Mouse (Mus musculus): ENCODE results near the gene Wdr62. TPM values are rescaled to one million over a fixed set of nuclear protein-coding genes. Genes with fewer than 3 reads are reported as not detected.

The Wdr62 gene
- total RNA-seq (2015) (14.7 and 22.8 TPM in 2 replicates), total RNA-seq (2017) (7.8 and 11.5 TPM in 2 replicates)

DNA sequence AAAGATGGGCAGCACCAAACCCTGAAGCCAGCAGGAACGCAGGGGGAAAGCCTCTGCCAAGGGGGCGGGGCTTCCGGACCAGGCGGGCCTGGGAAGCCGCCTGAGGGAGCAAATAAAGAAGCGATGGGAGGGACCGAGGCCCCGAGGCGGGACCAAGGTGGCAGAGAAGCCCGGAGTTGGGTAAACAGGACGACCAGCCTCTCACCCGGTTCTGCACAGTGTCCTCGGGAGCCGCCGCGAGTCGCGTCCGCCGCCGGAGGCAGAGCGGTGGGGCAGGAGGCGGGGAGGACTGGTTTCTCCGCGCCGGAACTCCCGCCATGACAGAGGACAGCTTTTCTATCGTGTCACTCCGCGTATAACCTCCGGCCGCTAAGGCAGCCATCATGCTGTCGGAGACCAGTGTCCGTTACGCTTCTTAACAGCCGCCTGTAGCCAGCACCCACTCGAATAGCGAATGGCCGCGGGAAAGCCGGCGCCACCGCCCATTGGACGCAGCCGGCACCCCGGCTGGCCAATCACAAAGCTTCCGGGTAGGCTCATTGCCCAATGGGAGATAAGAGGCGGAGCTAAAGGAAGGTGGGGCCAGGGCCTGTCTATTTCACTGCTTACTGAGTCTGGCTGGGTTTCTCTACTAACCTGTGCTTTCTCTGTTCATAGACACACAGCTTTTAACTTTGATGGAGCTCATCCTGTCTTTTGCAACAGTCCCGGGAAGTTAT lies at the start of gene Wdr62, which contains the start of gene Thap8:
Gene Wdr62 (minus strand): TSS at position 469 of the 719 bp plus-strand sequence.
Gene Thap8 (plus strand): TSS at position 144 of the 719 bp plus-strand sequence.
- ATAC-seq (replicated peaks; ENCODE audit: poor library complexity): peak; percentile 91

DNA sequence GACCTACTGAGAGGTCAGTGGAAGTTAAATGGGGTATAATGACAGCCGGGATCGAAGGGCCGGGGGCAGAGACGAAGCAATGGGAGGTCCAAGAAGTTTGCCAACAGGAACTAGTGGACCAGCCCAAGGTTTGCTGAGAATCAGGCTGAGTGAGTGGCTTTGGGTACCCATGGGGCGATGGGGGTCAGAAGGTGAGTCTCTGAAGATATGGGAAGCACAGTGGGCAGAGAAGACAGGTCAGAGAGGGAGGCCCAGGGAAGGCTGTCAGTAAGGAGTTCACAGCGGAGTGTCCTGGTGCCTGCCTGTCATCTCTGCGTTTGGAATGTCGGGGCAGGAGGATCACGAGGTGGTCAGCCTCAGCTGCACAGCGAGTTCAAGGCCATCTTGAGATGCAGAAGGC lies 48.2 kb upstream of the Wdr62 start:
- no peak for ATAC-seq (replicated peaks; ENCODE audit: poor library complexity)

DNA sequence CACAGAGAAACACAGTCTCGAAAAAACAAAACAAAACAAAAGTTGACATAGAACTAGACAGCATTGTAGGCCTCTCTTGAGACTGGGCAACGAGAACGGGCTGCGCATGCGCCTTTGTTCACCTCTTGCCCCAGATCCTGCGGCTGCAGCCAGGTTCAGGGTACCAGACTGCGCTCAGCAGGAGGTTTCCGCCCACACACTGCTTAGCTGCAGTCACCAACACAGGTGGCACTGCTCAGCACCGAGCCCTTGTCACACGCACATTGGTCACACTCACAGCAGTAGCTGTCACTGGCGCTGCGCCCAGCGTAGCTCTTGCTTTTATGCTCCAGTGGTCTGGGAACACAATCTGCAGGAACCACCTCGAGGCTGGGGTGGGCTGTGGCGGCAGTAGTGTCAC lies 46.9 kb upstream of the Wdr62 start:
- ATAC-seq (replicated peaks; ENCODE audit: poor library complexity): no peak

DNA sequence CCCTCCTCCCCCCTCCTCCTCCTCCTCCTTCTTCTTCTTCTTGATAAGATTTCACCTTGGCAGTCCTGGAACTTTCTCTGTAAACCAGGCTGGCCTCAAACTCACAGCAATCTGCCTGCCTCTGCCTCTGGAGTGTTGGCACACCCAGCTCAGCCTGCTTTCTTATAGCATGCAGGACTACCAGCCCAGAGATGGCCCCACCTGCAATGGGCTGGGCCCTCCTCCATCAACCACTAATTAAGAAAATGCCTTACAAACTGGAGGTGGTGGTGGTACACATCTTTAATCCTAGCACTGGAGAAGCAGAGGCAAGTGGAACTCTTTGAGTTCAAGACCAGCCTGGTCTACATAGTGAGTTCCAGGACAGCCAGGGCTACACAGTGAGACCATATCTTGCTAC lies 46.2 kb upstream of the Wdr62 start:
- ATAC-seq (replicated peaks; ENCODE audit: poor library complexity): no peak

DNA sequence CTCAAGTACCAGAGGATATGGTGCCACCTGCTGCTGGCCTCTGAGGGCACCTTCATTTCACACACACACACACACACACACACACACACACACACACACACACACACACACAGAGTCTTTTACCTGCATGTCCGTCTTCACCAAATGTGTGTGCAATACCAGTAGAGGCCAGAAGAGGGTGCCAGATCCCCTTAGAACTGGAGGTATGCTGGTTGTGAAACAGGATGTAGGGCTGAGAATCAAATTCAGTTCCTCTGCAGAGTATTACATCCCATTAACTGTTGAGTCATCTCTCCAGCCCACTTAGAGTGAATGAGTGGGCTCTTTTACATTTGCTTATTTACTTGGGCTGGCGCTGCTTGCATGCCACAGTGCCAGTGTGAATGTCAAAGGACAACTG lies 45.1 kb upstream of the Wdr62 start:
- ATAC-seq (replicated peaks; ENCODE audit: poor library complexity): peak; percentile 56

DNA sequence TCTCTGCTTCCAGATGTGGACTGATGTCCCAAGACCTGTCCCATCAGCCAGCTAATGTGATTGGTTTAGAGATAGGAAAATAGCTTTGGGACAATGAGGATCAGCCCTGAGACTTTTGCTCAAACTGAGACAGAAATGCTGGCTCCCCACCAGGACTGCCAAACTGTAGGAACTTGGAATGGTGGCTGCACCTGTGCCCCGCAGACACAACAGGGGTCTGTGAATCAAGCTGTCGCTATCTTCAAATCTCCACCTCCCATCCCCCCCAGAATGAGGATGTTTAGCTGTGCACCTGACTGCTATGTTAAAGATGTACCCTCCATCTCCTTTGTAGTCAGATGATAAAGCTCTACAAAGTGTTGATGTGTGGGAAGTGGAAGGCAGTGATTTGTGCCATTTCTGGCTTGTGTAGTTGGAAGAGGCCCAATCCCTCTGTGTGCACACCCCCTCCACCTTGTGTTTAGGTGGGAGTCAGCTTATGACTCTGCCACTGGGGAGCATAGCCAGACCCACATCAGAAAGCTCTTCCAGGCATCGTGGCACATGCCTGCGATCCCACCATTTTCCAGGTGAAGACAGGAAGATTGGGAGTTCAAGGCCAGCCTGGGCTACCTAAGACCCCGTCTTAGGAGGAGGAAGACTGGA lies 44.2 kb upstream of the Wdr62 start:
- no peak for ATAC-seq (replicated peaks; ENCODE audit: poor library complexity)

DNA sequence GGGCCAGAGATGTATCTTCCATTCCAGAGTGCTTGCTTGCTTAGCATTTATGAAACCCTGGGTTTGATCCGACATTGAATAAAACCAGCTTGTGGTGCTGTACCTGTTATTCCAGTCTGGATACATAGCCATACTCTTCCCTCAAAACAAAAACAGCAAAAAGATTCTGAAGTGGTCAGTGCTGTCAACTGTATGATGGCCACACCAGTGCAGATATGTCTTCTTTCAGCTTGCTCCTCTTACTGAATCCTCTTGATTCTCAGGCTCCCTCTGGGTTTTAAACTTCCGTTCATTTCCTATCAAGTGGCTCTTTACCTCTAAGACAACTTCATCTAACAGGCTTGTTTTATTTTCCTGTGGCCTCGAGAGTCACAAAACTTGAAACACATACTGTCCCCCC lies 43.6 kb upstream of the Wdr62 start, which contains the start of gene Sdhaf1:
Gene Sdhaf1 (minus strand): TSS at position 101 of the 400 bp plus-strand sequence.
- ATAC-seq (replicated peaks; ENCODE audit: poor library complexity): no peak

DNA sequence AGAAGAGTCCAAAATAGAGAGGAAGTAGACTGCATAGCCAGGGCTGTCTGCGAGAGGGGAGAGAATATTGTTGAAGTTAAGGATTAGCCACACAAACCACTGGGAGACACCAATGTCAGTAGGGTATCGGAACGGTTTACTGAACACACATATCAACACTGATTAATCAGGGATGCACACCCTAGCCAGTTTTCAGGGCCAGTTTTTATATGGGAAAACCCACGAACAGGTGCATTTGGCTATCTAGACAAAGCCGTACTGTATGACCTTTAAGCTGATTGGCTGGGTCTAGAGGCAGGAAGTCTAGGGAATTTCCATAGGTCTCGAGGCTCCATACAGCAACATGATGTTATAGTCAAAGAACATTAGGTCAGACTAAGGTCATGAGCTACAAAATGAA lies 42.6 kb upstream of the Wdr62 start:
- ATAC-seq (replicated peaks; ENCODE audit: poor library complexity): no peak; the same call in 1 of the 2 replicates

DNA sequence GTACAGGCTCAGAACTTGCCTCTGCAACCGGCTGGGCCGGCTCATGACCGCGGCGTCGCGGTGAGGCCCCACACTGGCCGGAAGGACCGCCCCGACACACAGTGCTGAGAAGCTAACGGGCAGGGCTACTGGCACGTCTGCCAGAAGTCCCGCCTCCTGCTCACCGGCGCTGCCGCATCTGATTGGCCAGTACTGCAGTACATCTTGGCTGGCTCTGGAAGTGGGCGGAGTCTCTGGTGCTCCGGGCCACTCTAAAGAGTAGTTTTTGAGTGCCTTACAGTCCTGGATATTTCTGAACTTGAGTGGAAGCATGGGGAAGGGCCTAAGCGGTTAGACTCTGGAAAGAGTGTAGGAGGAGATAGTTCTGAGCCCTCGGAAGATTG lies 42.1 kb upstream of the Wdr62 start:
- peak; percentile 93 for ATAC-seq (replicated peaks; ENCODE audit: poor library complexity)

DNA sequence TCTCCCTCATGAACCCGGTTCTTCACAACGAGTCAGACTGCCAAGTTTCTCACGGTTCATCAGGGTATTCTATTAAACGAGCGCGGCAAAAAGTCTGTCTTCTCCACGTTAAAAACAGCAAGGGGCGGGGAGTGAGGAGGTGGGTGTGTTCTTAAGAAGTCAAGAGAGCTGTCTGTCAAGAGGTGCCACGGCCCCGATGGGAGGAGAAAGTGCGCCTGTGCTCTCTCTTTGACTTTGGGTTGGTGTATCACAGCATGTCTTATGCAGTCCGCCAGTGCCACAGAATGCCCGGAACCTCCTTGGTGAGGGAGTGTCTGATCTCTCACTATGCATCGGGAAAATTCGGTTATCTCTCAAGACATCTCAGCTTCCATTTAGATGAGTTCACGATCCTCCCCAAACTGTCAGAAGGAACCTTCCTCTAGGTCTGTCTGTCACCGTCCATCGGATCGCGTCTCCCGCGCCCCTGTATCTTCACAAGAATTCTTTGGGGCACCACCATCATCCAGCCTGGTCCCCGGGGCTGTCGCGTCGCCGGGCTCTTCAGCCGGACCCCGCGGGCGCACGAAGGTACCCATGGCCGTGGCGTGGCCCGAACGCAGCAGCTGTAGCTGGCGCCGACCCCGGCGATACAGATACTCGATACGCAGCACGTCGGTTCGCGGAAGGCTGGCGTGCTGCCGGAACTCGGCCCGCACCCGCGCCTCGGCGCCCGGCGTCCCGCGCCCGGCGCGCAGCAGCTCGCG lies 41.5 kb upstream of the Wdr62 start, which contains the start of gene E130208F15Rik:
Gene E130208F15Rik (plus strand): TSS at position 202 of the 746 bp plus-strand sequence.
- peak; percentile 74 for ATAC-seq (replicated peaks; ENCODE audit: poor library complexity)

DNA sequence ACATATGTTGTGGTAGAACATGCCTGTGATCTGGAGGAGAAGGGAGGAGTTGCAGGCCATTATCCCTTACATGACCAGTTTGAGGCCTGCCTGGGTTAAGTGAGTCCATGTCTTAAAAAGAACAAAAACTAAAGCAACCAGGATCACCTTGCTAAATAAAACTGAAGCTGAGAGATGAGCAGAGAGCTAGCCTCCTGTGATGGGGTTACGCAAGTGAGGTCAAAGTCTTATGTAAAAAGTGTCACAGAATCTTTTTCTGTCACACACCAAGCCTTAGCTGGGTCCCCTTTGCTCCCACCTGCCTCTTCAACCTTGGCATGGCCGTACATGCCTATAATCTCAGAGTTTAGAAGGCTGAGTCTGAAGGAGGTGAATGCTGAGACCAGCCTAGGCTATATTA lies 40.7 kb upstream of the Wdr62 start:
- no peak for ATAC-seq (replicated peaks; ENCODE audit: poor library complexity)

DNA sequence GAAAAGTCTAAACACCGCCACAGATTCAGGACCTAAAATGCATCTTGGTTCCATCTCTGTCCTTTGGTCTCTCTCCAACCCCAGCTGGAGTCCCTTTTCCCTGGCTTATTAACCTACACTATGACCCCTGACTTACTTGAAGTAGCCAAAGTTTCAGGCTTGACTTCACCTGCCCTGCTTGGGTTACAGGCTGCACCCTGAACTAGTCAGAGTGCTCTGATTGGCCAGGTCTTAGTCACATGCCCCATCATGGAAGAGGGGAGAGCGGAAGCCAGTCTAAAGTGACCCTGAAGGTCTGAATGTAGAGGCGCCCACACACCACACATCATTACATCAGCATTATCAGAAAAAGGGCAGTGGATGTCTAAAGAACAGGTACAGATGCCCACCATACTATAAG lies 37.9 kb upstream of the Wdr62 start:
- no peak for ATAC-seq (replicated peaks; ENCODE audit: poor library complexity)

DNA sequence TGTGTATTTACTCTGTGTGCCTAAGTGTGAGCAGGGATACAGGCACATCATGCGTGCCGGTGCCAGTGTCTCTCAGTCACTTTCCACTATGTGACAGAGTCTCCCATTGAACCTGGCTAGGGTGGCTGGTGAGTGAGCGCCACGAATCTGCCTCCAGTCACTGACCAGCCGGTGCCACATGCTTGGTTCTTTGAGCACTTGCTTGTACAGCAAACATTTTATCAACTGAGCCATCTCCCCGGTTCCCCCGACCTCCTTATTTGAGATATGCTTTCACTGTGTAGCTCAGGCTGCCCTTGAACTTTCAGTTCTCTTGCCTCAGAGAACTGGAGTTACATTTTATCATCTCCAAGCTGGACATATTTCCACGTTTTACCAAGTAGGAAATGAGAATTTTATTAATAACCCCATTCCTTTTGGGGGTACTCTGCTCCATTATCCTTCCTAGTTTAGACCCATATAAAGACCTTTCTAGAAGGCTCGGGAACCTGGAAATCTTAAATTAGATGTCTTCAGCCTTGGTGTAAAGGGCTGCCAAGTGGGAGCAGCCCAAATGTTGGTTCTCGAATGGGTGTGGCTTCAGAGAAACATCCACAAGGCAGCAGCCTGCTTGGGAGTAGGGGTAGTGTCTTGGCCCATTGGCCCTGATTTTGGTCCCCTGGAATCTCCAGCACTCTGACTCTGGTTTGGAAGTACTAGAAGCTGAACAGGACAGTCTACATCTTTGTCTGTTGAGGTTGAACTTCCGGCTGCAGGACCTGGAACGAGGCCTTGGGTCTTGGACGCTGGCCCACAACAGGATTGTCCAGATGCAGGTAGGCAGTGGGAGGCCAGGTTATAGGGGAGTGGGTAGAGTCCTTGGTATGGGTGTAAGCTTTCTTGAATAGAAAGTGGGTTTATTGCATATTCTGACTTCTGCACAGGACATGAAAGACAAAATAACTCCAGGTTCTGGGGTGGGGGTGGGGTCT lies 35.6 kb upstream of the Wdr62 start:
- ATAC-seq (replicated peaks; ENCODE audit: poor library complexity): no peak

DNA sequence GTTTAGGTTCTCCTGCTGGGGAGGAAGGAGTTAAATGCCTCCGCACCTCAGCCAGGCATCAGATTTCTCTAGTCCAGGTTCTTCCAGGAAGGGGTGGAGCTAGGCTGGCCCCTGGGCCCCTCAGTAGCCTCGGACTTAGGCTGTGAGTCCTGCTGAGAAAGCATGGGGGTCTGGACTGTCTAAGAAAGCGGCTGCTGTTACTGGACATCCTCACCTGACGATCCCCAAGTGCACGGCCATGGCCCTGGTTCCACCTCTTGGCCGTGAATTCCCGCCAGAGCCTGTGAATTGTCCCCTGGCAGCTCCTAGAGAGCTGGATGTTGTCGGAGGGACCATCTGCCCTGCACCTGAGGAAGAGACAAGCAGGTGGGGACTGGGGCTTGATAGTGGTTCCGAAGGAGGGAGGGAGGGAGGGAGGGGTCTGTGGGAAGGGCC lies 34.5 kb upstream of the Wdr62 start, which contains the start of gene Syne4:
Gene Syne4 (plus strand): TSS at position 87 of the 435 bp plus-strand sequence.
- no peak for ATAC-seq (replicated peaks; ENCODE audit: poor library complexity)

DNA sequence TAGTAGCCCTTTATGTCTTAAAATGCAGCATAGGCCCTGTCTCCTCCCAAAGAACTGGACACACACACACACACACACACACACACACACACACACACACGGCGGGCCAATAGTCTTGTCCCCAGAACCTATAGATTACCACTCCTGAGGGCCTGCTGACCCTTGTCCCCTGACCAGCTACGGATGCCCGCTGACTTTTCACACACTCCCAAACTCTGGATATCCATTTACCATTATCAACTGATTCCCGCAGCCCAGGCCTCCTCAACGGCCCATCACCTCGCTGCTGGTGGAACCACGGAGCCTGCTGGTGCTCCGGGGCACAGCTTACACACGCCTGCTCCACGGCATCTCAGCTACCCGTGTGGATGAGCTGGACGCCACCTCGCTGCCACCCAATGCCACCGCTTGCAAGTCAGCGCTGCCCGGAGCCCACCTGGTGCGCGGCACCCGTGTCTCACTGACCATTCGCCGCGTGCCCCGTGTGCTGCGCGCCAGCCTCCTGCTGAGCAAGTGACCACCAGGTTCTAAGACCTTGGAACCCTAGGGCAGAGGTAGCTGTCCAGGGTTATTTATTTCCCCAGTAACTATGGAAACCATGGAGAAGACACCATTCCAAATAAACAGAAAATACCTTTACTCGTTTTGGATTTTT lies 33.6 kb upstream of the Wdr62 start:
- ATAC-seq (replicated peaks; ENCODE audit: poor library complexity): no peak

DNA sequence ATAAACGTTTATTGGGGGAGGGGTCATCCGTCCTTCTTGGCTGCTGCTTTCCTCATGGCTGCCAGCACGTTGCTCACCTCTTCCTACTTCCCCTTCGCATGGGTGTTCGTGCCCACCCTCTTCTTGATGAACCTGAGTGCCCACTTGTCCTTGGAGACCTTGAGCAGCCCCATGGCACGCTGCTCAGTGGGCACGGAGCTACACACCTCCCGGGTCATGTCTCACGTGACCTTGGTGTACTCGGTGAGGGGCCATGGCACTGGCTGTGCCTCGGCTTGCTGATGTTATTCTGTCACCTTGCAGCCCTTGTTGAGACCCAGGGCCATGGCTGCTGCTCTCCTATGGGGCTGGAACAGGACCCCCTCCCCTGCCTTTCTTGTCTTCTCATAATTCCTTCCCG lies 29.9 kb upstream of the Wdr62 start:
- no peak for ATAC-seq (replicated peaks; ENCODE audit: poor library complexity)

DNA sequence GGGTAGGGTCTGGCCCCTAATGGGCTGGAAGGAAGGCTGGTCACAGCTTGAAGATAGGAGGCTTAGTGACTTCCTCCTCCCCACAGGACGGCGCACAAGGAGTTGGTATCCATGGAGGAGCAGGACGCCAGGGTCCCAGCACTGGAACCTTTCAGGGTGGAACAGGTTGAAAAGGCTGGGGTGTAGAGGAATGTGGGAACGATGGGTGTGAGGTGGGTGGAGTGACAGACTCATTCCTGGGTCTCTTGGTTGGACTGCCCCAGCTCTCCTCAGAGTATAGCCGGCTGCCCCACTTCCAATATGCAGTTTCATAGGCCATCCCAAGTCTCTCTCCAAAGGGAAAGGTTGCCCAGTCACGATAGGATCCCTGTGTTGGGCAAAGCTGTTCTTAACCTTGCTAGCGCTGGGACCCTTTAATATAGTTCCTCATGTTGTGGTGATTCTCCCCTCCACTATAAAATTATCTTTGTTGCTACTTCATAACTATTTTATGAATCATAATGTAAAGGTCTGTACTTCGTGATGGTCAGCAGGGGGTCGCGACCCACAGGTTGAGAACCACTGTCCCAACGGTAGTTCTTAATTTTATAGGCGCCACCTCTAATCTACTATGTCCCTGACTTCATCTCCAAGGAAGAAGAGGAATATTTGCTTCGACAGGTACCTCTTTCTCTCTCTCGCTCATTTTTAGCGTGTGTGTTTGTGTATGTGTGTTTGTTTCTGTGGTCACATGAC lies 29.3 kb upstream of the Wdr62 start:
- ATAC-seq (replicated peaks; ENCODE audit: poor library complexity): no peak

DNA sequence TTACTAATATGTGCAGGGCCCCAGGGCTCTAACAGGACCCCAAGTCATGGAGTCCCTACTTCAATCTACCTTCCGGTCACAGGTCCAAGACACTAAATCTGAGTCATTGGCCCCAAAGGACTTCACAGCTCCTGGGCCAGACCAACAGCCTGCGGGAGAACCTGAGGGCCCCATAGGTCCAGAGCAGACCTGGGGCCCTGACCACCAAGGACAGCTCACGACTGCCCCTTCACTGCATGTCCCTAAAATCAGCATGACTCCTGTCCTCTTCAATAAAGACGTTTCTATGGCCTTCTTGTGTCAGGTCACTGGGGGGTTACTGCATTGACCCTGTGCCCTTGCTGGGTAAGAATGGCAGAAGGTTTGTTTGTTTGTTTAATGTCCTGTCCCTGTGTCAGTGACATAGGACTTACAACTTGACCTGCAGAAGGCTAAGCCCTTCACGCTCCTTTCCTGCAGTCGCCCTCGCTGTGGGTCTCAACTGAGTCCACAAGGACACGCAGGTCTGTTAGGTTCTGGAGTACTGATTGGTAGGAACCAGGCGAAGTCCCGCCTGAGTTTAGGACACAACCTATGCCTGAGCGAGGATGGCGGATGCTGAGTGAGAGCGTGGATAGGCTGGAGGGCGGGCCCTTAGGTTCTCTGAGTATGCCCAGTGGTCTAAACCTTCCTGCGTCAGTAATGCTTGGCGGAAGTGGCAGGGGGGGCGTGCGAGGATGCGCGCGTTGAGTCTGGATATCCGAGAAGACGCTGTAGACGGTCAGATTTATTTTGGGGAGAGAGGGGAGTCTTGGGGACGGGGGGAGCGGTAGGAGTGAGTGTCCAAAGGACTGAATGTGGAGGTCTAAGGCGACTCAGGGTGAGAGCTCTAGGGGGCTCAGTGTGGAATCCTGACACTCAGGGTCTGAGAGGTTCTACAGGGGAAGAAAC lies 28.1 kb upstream of the Wdr62 start, which contains the start of gene Alkbh6:
Gene Alkbh6 (plus strand): TSS at position 642 of the 930 bp plus-strand sequence.
- peak; percentile 99 for ATAC-seq (replicated peaks; ENCODE audit: poor library complexity)
